In the genomic region with DNA sequence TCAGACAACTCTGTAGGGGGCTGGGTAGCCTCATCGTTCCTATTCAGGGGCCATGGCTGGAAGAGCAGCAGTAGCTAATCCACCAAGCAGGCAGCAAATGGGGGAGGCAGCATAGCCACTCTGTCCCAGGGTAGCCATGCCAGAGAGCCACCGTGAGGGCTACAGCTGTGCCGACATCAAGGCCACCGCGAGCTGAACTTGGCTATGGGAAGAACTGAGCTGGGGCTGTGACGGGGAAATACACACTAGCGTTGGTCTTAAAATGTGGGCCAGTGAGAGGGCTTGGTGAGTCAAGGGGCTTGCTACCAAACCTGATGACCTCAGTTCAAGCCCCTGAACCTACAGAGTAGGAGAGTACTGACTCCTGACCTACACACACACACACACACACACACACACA, we compare ENCODE assay signal across 18 mouse cellular contexts. TPM values are rescaled to one million over a fixed set of nuclear protein-coding genes. Genes with fewer than 3 reads are reported as not detected.
DNase-seq lines count a peak whose midpoint lies in the region; ATAC-seq and TF ChIP-seq lines count a peak whose summit lies in the region.
"Had no signal": no experiment of that assay in that cellular context is flagged by ENCODE, and none has a peak within 500 bp of the region (broad histone marks: within the 10 kb centered on the region; RNA-seq: fewer than 3 reads in every experiment).

No protein-coding gene starts in this region.

- WGBS in heart, embryonic 11.5 days (ENCODE audit: insufficient replicate concordance) = 64% methylated on average over 7 of the region's 7 CpGs
- 51% methylated on average over 7 of the region's 7 CpGs for WGBS in spleen, adult 2 months
- WGBS in bone marrow, adult 2 months = 71% methylated on average over 7 of the region's 7 CpGs

- no peak for DNase-seq in heart, adult 18-20 months
- DNase-seq in spleen, adult 2 months (ENCODE audit: low read depth in 1 of 2, low spot score in 2 of 2) = no peak
- no peak for DNase-seq in spleen, adult 12 weeks (ENCODE audit: low spot score)
- DNase-seq in adrenal gland, adult (ENCODE audit: inconsistent age in 2 of 2, low spot score in 1 of 2) = no peak
- DNase-seq: adrenal gland, adult 8-10 months; cerebellum, adult 11-12 months; cerebellum, postnatal 36 days; heart, postnatal 36 days; kidney, postnatal 4 days; lung, adult 2 months; retina, postnatal 1 day; right cerebral cortex, postnatal 4 days had no signal

- no peak for ATAC-seq in heart, embryonic 11.5 days (replicated peaks; ENCODE audit: insufficient number of reproducible peaks, low FRiP score, low TSS enrichment)
- ATAC-seq in megakaryocyte, adult 5-6 weeks (ENCODE audit: poor library complexity, severe bottlenecking) = peak; percentile 5; the same call in 1 of the 2 replicates
- ATAC-seq: intestine, embryonic 15.5 days had no signal

- H3K27me3 ChIP-seq in heart, embryonic 11.5 days (ENCODE audit: control insufficient read depth, insufficient read depth, low read length) = peaks cover 7% of the 10 kb centered on the region; the same call in 1 of the 2 replicates
- H3K27me3 ChIP-seq in spleen, adult 2 months (ENCODE audit: control insufficient read depth, insufficient read depth, low read length) = no peaks in the 10 kb centered on the region
- H3K27me3 ChIP-seq: intestine, embryonic 15.5 days had no signal

- no peak for TF ChIP-seq POLR2A in spleen, adult 2 months (IDR thresholded peaks at IDR 0.05; ENCODE audit: low read depth, low read length)
- TF ChIP-seq POLR2A in bone marrow, adult 2 months (IDR thresholded peaks at IDR 0.05; ENCODE audit: borderline replicate concordance, control insufficient read depth, low read depth, low read length) = no peak

- peaks cover 5% of the 10 kb centered on the region for H3K4me1 ChIP-seq in heart, embryonic 11.5 days (ENCODE audit: control insufficient read depth, insufficient read depth, low read length)
- H3K4me1 ChIP-seq in spleen, adult 2 months (ENCODE audit: control insufficient read depth, insufficient read depth, insufficient read length) = peaks cover 38% of the 10 kb centered on the region; the same call in 1 of the 2 replicates
- H3K4me1 ChIP-seq in bone marrow, adult 2 months (ENCODE audit: control insufficient read depth, insufficient read depth, low read length) = peaks cover 5% of the 10 kb centered on the region

- no peak overlapping the region for H3K27ac ChIP-seq in heart, embryonic 11.5 days (ENCODE audit: low read depth, low read length)
- H3K27ac ChIP-seq in spleen, adult 2 months (ENCODE audit: insufficient read depth, low read length) = peak overlapping the region; percentile 92
- H3K27ac ChIP-seq in bone marrow, adult 2 months (ENCODE audit: control insufficient read depth, insufficient read depth, low read depth, low read length, poor library complexity) = peak overlapping the region; percentile 94
- H3K27ac ChIP-seq: intestine, embryonic 15.5 days had no signal

- H3K4me3 ChIP-seq in heart, embryonic 11.5 days (ENCODE audit: low read depth, low read length) = no peak overlapping the region
- no peak overlapping the region for H3K4me3 ChIP-seq in spleen, adult 2 months (ENCODE audit: extremely low read depth, insufficient read depth, insufficient read length)
- no peak overlapping the region for H3K4me3 ChIP-seq in bone marrow, adult 2 months (replicated peaks; ENCODE audit: control insufficient read depth, low read depth, low read length)
- H3K4me3 ChIP-seq: erythroblast, embryonic 14.5 days; intestine, embryonic 15.5 days; midbrain, embryonic 12.5 days had no signal

- 0 out of 2 replicates have a peak overlapping the region, but pooled peaks have one; percentile 2 for H3K9ac ChIP-seq in heart, embryonic 11.5 days (ENCODE audit: low read depth, low read length)
- H3K9ac ChIP-seq: intestine, embryonic 15.5 days had no signal

- no peak for TF ChIP-seq CTCF in spleen, adult 2 months (IDR thresholded peaks at IDR 0.05; ENCODE audit: extremely low read depth, insufficient read depth, insufficient read length, insufficient replicate concordance)
- TF ChIP-seq CTCF in bone marrow, adult 2 months (IDR thresholded peaks at IDR 0.05; ENCODE audit: control insufficient read depth, insufficient read depth, low read length) = no peak

- H3K36me3 ChIP-seq in heart, embryonic 11.5 days (ENCODE audit: control insufficient read depth, insufficient read depth, low read length) = no peaks in the 10 kb centered on the region
- H3K36me3 ChIP-seq in spleen, adult 2 months (ENCODE audit: control insufficient read depth, insufficient read depth, low read length) = no peaks in the 10 kb centered on the region
- H3K36me3 ChIP-seq: intestine, embryonic 15.5 days; midbrain, embryonic 12.5 days had no signal

- no peak overlapping the region for H3K4me2 ChIP-seq in heart, embryonic 11.5 days
- H3K4me2 ChIP-seq: intestine, embryonic 15.5 days; midbrain, embryonic 12.5 days had no signal

- H3K9me3 ChIP-seq in heart, embryonic 11.5 days (replicated peaks; ENCODE audit: control insufficient read depth, low read length) = no peaks in the 10 kb centered on the region
- H3K9me3 ChIP-seq: intestine, embryonic 15.5 days; midbrain, embryonic 12.5 days had no signal

RNA-seq across cellular contexts. Expression of gene Tldc1, which starts 6.5 kb away (rescaled TPM):
- 10.2 and 12.9 TPM in 2 replicates for polyA plus RNA-seq in heart, embryonic 11.5 days (2014; fragmentation: Nextera tagmentation; extraction: Ambion mirVana)
- 10 to 100 TPM; 11.5 to 14.2 TPM for total RNA-seq in heart, adult 18-20 months (2021)
- 4.8 and 6.2 TPM in 2 replicates for polyA plus RNA-seq in spleen, adult 2 months (2012; rRNA removed)
- 0.88 and 3.2 TPM in 2 replicates for polyA plus RNA-seq in bone marrow, adult 2 months (2011; ENCODE audit: insufficient read depth, insufficient read length, low replicate concordance, missing spikeins)
- 2.2 and 2.6 TPM in 2 replicates for total RNA-seq in megakaryocyte, adult 5-6 weeks (2015)
- total RNA-seq in megakaryocyte, adult 5-6 weeks (2017) = 2.9 and 4.3 TPM in 2 replicates

RNA-seq across cellular contexts. Expression of gene Cotl1, which starts 55.7 kb away (rescaled TPM):
- polyA plus RNA-seq in heart, embryonic 11.5 days (2014; fragmentation: Nextera tagmentation; extraction: Ambion mirVana) = 110 and 142 TPM in 2 replicates
- total RNA-seq in heart, adult 18-20 months (2021) = 10 to 100 TPM; 16.7 to 22.9 TPM
- 606 and 770 TPM in 2 replicates for polyA plus RNA-seq in spleen, adult 2 months (2012; rRNA removed)
- 90.1 and 247 TPM in 2 replicates for polyA plus RNA-seq in bone marrow, adult 2 months (2011; ENCODE audit: insufficient read depth, insufficient read length, low replicate concordance, missing spikeins)
- total RNA-seq in megakaryocyte, adult 5-6 weeks (2015) = 526 and 619 TPM in 2 replicates
- total RNA-seq in megakaryocyte, adult 5-6 weeks (2017) = 490 and 532 TPM in 2 replicates
